Mouse (Mus musculus) brain, embryonic 14.5 days (tissue): Measurements from ENCODE around the gene Rnls.

Experiments
- CTCF ChIP-seq: fragments of 200-500 bp; IDR thresholded peaks from 2 replicates; pipeline ENCODE4 v1.5.1; 2012; ENCODE audit warnings: inconsistent platforms, mild to moderate bottlenecking, moderate library complexity, borderline replicate concordance; ENCODE audit not compliant: insufficient read depth, insufficient read length; ENCODE audit errors: extremely low read depth
- POLR2A ChIP-seq: fragments of 200-500 bp; IDR thresholded peaks from 2 replicates; pipeline ENCODE4 v1.6.1; 2012; ENCODE audit warnings: mild to moderate bottlenecking, inconsistent platforms, borderline replicate concordance; ENCODE audit not compliant: poor library complexity, insufficient read depth, insufficient read length, severe bottlenecking; ENCODE audit errors: extremely low read depth

DNA sequence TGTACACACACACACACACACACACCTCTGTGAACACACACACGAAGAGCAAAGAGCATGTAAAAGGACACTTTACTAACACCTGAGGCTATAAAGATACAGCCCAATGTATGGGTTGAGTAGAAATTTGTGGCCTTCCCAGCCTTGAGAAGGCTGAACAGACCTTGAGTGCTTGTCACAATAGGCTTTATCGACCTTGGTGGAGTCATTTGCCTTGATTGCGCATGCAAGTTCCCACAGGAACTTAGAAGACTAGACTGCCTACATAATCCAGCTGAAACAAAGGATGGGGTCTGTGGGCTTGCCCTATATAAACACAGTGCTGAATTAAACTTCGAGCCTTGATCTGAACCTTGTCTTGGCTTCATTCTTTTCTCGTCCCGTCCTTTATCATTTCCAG, 288.2 kb downstream of the Rnls start:
- no peak for TF ChIP-seq CTCF
- no peak for TF ChIP-seq POLR2A
